Mouse (Mus musculus) forebrain, embryonic 10.5 days (tissue): ENCODE results near the gene Zfp114. TPM values are rescaled to one million over a fixed set of nuclear protein-coding genes. Genes with fewer than 3 reads are reported as not detected.

Experiments
- DNase-seq: peaks from one replicate; pipeline ENCODE4 v3.0.0-alpha.2; 2017; ENCODE audit warnings: low spot score; ENCODE audit errors: extremely low spot score
- H3K27ac ChIP-seq: fragments of 300-500 bp; sonication (generic); 2 replicates; pipeline ENCODE4 v1.5.1; 2016; ENCODE audit warnings: mild to moderate bottlenecking
- H3K27me3 ChIP-seq: fragments of 300-500 bp; sonication (generic); 2 replicates; pipeline ENCODE4 v1.6.1; 2016; ENCODE audit warnings: mild to moderate bottlenecking; ENCODE audit not compliant: poor library complexity, severe bottlenecking
- H3K36me3 ChIP-seq: fragments of 300-500 bp; sonication (generic); replicated peaks from 2 replicates; pipeline ENCODE4 v1.6.1; 2016; ENCODE audit warnings: mild to moderate bottlenecking, moderate library complexity
- H3K4me1 ChIP-seq: fragments of 300-500 bp; sonication (generic); 2 replicates; pipeline ENCODE4 v1.6.1; 2016
- H3K4me3 ChIP-seq: fragments of 300-500 bp; sonication (generic); 2 replicates; pipeline ENCODE4 v1.5.1; 2016; ENCODE audit warnings: mild to moderate bottlenecking, moderate library complexity
- H3K9me3 ChIP-seq: fragments of 300-500 bp; sonication (generic); 2 replicates; pipeline ENCODE4 v1.6.1; 2016; ENCODE audit warnings: mild to moderate bottlenecking, moderate library complexity
- WGBS: fragments of 180-500 bp; shearing (Covaris S2); methylation state at CpG from one replicate; pipeline ENCODE4 v1.1.7; 2016; 5-methylcytosine and 5-hydroxymethylcytosine counted together
- polyA plus RNA-seq: library from polyadenylated mRNA; unstranded; fragments of >200 nt; fragmentation: Nextera tagmentation; extraction: Ambion mirVana; gene quantifications from 2 replicates; pipeline ENCODE4 v1.2.1, GENCODE M21; 2016

Zfp114 gene
- polyA plus RNA-seq = 4.9 and 6.3 TPM in 2 replicates

- peak; percentile 77 for DNase-seq
- Histone ChIP-seq H3K36me3 (no peaks in the 10 kb centered on the region; the same call in 1 of the 2 replicates), H3K27ac (peak within 1 kb of the TSS; percentile 91)
Measured at GRCm38 (mm10) chr7:24174618-24175336, at the start of gene Zfp114. Gene Zfp114, plus strand, starts transcription at chr7:24175060.

GRCm38 (mm10) chr7:24133425-24133995 lies 41.4 kb upstream of the Zfp114 start:
- peaks cover 27% of the 10 kb centered on the region for H3K36me3 ChIP-seq
- 17% methylated on average over 6 of the region's 6 CpGs for WGBS
- H3K27me3 ChIP-seq = no peaks in the 10 kb centered on the region
- peak overlapping the region; percentile 86 for H3K27ac ChIP-seq
- peak overlapping the region; percentile 79 for H3K4me3 ChIP-seq
- H3K4me1 ChIP-seq = peaks cover 15% of the 10 kb centered on the region
- no peak for DNase-seq
- H3K9me3 ChIP-seq = peaks cover 7% of the 10 kb centered on the region; the same call in 1 of the 2 replicates

More at GRCm38 (mm10) chr7:24174618-24175336, at the start of gene Zfp114:
- Histone ChIP-seq H3K4me1 (peaks cover 5% of the 10 kb centered on the region; the same call in 1 of the 2 replicates), H3K9me3 (peaks cover 7% of the 10 kb centered on the region; the same call in 1 of the 2 replicates), H3K4me3 (peak within 1 kb of the TSS; percentile 62), H3K27me3 (no peaks in the 10 kb centered on the region)
- 15% methylated on average over 23 of the region's 23 CpGs for WGBS

GRCm38 (mm10) chr7:24133996-24134828 lies 40.6 kb upstream of the Zfp114 start, which contains the start of gene Zfp235:
Gene Zfp235, plus strand, starts transcription at chr7:24134169.
- Histone ChIP-seq H3K27ac (peak within 1 kb of the TSS; percentile 86), H3K27me3 (no peaks in the 10 kb centered on the region), H3K9me3 (peaks cover 7% of the 10 kb centered on the region; the same call in 1 of the 2 replicates), H3K36me3 (peaks cover 33% of the 10 kb centered on the region), H3K4me3 (peak within 1 kb of the TSS; percentile 79), H3K4me1 (peaks cover 15% of the 10 kb centered on the region)
- DNase-seq = peak; percentile 83
- WGBS = 4% methylated on average over 32 of the region's 32 CpGs

GRCm38 (mm10) chr7:24142566-24142965 lies 32.3 kb upstream of the Zfp114 start:
- H3K36me3 ChIP-seq = peaks cover 49% of the 10 kb centered on the region

GRCm38 (mm10) chr7:24153272-24153671 lies 21.6 kb upstream of the Zfp114 start:
- Histone ChIP-seq H3K4me3 (no peak overlapping the region), H3K9me3 (peaks cover 11% of the 10 kb centered on the region; the same call in 1 of the 2 replicates), H3K27me3 (no peaks in the 10 kb centered on the region), H3K27ac (no peak overlapping the region), H3K36me3 (no peaks in the 10 kb centered on the region), H3K4me1 (no peaks in the 10 kb centered on the region)
- 11% methylated on average over 1 of the region's 1 CpGs for WGBS
- no peak for DNase-seq

More at GRCm38 (mm10) chr7:24142566-24142965, 32.3 kb upstream of the Zfp114 start:
- H3K4me3 ChIP-seq = no peak overlapping the region
- H3K27ac ChIP-seq = no peak overlapping the region
- no peaks in the 10 kb centered on the region for H3K27me3 ChIP-seq
- no peak for DNase-seq
- 91% methylated on average over 6 of the region's 6 CpGs for WGBS
- peaks cover 17% of the 10 kb centered on the region for H3K9me3 ChIP-seq
- H3K4me1 ChIP-seq = no peaks in the 10 kb centered on the region

GRCm38 (mm10) chr7:24172191-24172590 lies 2.7 kb upstream of the Zfp114 start:
- H3K4me3 ChIP-seq = no peak overlapping the region

GRCm38 (mm10) chr7:24175337-24175711 lies 464 bp downstream of the Zfp114 start:
- no peaks in the 10 kb centered on the region for H3K27me3 ChIP-seq
- DNase-seq = no peak
- peak overlapping the region; percentile 62 for H3K4me3 ChIP-seq
- peaks cover 7% of the 10 kb centered on the region; the same call in 1 of the 2 replicates for H3K9me3 ChIP-seq
- no peaks in the 10 kb centered on the region; the same call in 1 of the 2 replicates for H3K36me3 ChIP-seq
- H3K27ac ChIP-seq = peak overlapping the region; percentile 91
- peaks cover 5% of the 10 kb centered on the region; the same call in 1 of the 2 replicates for H3K4me1 ChIP-seq
- WGBS = 66% methylated on average over 6 of the region's 6 CpGs

More at GRCm38 (mm10) chr7:24172191-24172590, 2.7 kb upstream of the Zfp114 start:
- no peak for DNase-seq
- peaks cover 5% of the 10 kb centered on the region; the same call in 1 of the 2 replicates for H3K4me1 ChIP-seq
- H3K27ac ChIP-seq = no peak overlapping the region
- no peaks in the 10 kb centered on the region for H3K27me3 ChIP-seq
- H3K36me3 ChIP-seq = no peaks in the 10 kb centered on the region
- peaks cover 7% of the 10 kb centered on the region; the same call in 1 of the 2 replicates for H3K9me3 ChIP-seq
- WGBS = 71% methylated on average over 4 of the region's 4 CpGs

- Histone ChIP-seq H3K27ac (no peak overlapping the region), H3K4me1 (no peaks in the 10 kb centered on the region)
Measured at GRCm38 (mm10) chr7:24187611-24188010, 12.8 kb downstream of the Zfp114 start.

GRCm38 (mm10) chr7:24188901-24189570 lies 14.2 kb downstream of the Zfp114 start:
- 69% methylated on average over 4 of the region's 4 CpGs for WGBS
- H3K4me3 ChIP-seq = no peak overlapping the region
- no peaks in the 10 kb centered on the region for H3K4me1 ChIP-seq
- H3K27me3 ChIP-seq = no peaks in the 10 kb centered on the region
- DNase-seq = no peak
- H3K36me3 ChIP-seq = peaks cover 18% of the 10 kb centered on the region
- H3K27ac ChIP-seq = no peak overlapping the region
- peaks cover 11% of the 10 kb centered on the region for H3K9me3 ChIP-seq

More at GRCm38 (mm10) chr7:24187611-24188010, 12.8 kb downstream of the Zfp114 start:
- WGBS = 73% methylated on average over 1 of the region's 1 CpGs
- H3K27me3 ChIP-seq = no peaks in the 10 kb centered on the region
- no peaks in the 10 kb centered on the region for H3K9me3 ChIP-seq
- H3K4me3 ChIP-seq = no peak overlapping the region
- DNase-seq = no peak
- H3K36me3 ChIP-seq = peaks cover 5% of the 10 kb centered on the region

GRCm38 (mm10) chr7:24189571-24189944 lies 14.7 kb downstream of the Zfp114 start:
- no peak overlapping the region for H3K4me3 ChIP-seq
- H3K9me3 ChIP-seq = peaks cover 16% of the 10 kb centered on the region
- WGBS = 80% methylated on average over 5 of the region's 5 CpGs
- H3K27me3 ChIP-seq = no peaks in the 10 kb centered on the region
- H3K36me3 ChIP-seq = peaks cover 23% of the 10 kb centered on the region
- no peaks in the 10 kb centered on the region for H3K4me1 ChIP-seq
- H3K27ac ChIP-seq = no peak overlapping the region
- DNase-seq = no peak

- no peaks in the 10 kb centered on the region for H3K27me3 ChIP-seq
- no peaks in the 10 kb centered on the region for H3K4me1 ChIP-seq
- H3K4me3 ChIP-seq = no peak overlapping the region
- peaks cover 20% of the 10 kb centered on the region for H3K9me3 ChIP-seq
- peaks cover 37% of the 10 kb centered on the region for H3K36me3 ChIP-seq
- WGBS = 70% methylated on average over 2 of the region's 2 CpGs
- DNase-seq = no peak
- H3K27ac ChIP-seq = no peak overlapping the region
Measured at GRCm38 (mm10) chr7:24191361-24191760, 16.5 kb downstream of the Zfp114 start.

GRCm38 (mm10) chr7:24193157-24193556 lies 18.3 kb downstream of the Zfp114 start:
- Histone ChIP-seq H3K36me3 (peaks cover 55% of the 10 kb centered on the region), H3K4me3 (no peak overlapping the region), H3K9me3 (peaks cover 32% of the 10 kb centered on the region), H3K27me3 (no peaks in the 10 kb centered on the region), H3K27ac (no peak overlapping the region), H3K4me1 (no peaks in the 10 kb centered on the region)
- no peak for DNase-seq
- WGBS = 93% methylated on average over 3 of the region's 3 CpGs
